Mouse (Mus musculus): Measurements from ENCODE around the gene Wfdc1. TPM values are rescaled to one million over a fixed set of nuclear protein-coding genes. Genes with fewer than 3 reads are reported as not detected.

Gene Wfdc1
- total RNA-seq (2022) = 10 to 100 TPM; 63.4 to 89.3 (median 75.2) TPM

- DNase-seq (ENCODE audit: low spot score in 2 of 2) = peak; percentile 54 to 68
Observed at GRCm38 (mm10) chr8:119666219-119666951, at the start of gene Wfdc1. Gene Wfdc1 (plus strand): TSS chr8:119666365.

- DNase-seq (ENCODE audit: low spot score in 2 of 2) = no peak
Observed at GRCm38 (mm10) chr8:119616811-119617210, 49.4 kb upstream of the Wfdc1 start.

- DNase-seq (ENCODE audit: low spot score in 2 of 2) = no peak
Observed at GRCm38 (mm10) chr8:119617586-119617985, 48.6 kb upstream of the Wfdc1 start.

- DNase-seq (ENCODE audit: low spot score in 2 of 2) = peak in 1 of 2 experiments; percentile 40
Observed at GRCm38 (mm10) chr8:119618887-119619286, 47.3 kb upstream of the Wfdc1 start.

- DNase-seq (ENCODE audit: low spot score in 2 of 2) = no peak
Observed at GRCm38 (mm10) chr8:119620116-119620840, 45.9 kb upstream of the Wfdc1 start.

GRCm38 (mm10) chr8:119620848-119621465, 45.2 kb upstream of the Wfdc1 start:
- DNase-seq (ENCODE audit: low spot score in 2 of 2) = no peak

GRCm38 (mm10) chr8:119622555-119622954, 43.6 kb upstream of the Wfdc1 start:
- DNase-seq (ENCODE audit: low spot score in 2 of 2) = no peak

- peak in 1 of 2 experiments; percentile 47 for DNase-seq (ENCODE audit: low spot score in 2 of 2)
Observed at GRCm38 (mm10) chr8:119623061-119623460, 43.1 kb upstream of the Wfdc1 start.

GRCm38 (mm10) chr8:119623744-119624143, 42.4 kb upstream of the Wfdc1 start:
- DNase-seq (ENCODE audit: low spot score in 2 of 2) = peak in 1 of 2 experiments; percentile 30

- peak in 1 of 2 experiments; percentile 29 for DNase-seq (ENCODE audit: low spot score in 2 of 2)
Observed at GRCm38 (mm10) chr8:119624916-119625315, 41.2 kb upstream of the Wfdc1 start.

GRCm38 (mm10) chr8:119625788-119626187, 40.4 kb upstream of the Wfdc1 start:
- no peak for DNase-seq (ENCODE audit: low spot score in 2 of 2)

- no peak for DNase-seq (ENCODE audit: low spot score in 2 of 2)
Observed at GRCm38 (mm10) chr8:119627199-119627598, 39.0 kb upstream of the Wfdc1 start.

- no peak for DNase-seq (ENCODE audit: low spot score in 2 of 2)
Observed at GRCm38 (mm10) chr8:119627613-119628359, 38.4 kb upstream of the Wfdc1 start.

GRCm38 (mm10) chr8:119630841-119631240, 35.3 kb upstream of the Wfdc1 start:
- DNase-seq (ENCODE audit: low spot score in 2 of 2) = no peak

GRCm38 (mm10) chr8:119632246-119632645, 33.9 kb upstream of the Wfdc1 start:
- no peak for DNase-seq (ENCODE audit: low spot score in 2 of 2)

- DNase-seq (ENCODE audit: low spot score in 2 of 2) = no peak
Observed at GRCm38 (mm10) chr8:119632909-119633308, 33.3 kb upstream of the Wfdc1 start.

GRCm38 (mm10) chr8:119634616-119635336, 31.4 kb upstream of the Wfdc1 start:
- no peak for DNase-seq (ENCODE audit: low spot score in 2 of 2)

- DNase-seq (ENCODE audit: low spot score in 2 of 2) = peak; percentile 10 to 39
Observed at GRCm38 (mm10) chr8:119635378-119635777, 30.8 kb upstream of the Wfdc1 start, which contains the start of gene Kcng4. Gene Kcng4 (minus strand): TSS chr8:119635680.

GRCm38 (mm10) chr8:119635958-119636357, 30.2 kb upstream of the Wfdc1 start:
- no peak for DNase-seq (ENCODE audit: low spot score in 2 of 2)

GRCm38 (mm10) chr8:119636766-119637165, 29.4 kb upstream of the Wfdc1 start:
- DNase-seq (ENCODE audit: low spot score in 2 of 2) = no peak

GRCm38 (mm10) chr8:119637381-119637780, 28.8 kb upstream of the Wfdc1 start:
- no peak for DNase-seq (ENCODE audit: low spot score in 2 of 2)
